Mouse (Mus musculus) liver, adult 2 months (tissue): ENCODE results near the gene Polr2c.

Source experiments
- CTCF ChIP-seq: fragments of 200-500 bp; IDR thresholded peaks from 2 replicates; pipeline ENCODE4 v1.5.1; 2011; ENCODE audit warnings: low read depth, low read length, control low read depth
- POLR2A ChIP-seq: fragments of 200-500 bp; IDR thresholded peaks from 2 replicates; pipeline ENCODE4 v1.6.1; 2011; ENCODE audit warnings: low read length, control low read depth; ENCODE audit not compliant: insufficient read depth; ENCODE audit errors: extremely low read depth

DNA sequence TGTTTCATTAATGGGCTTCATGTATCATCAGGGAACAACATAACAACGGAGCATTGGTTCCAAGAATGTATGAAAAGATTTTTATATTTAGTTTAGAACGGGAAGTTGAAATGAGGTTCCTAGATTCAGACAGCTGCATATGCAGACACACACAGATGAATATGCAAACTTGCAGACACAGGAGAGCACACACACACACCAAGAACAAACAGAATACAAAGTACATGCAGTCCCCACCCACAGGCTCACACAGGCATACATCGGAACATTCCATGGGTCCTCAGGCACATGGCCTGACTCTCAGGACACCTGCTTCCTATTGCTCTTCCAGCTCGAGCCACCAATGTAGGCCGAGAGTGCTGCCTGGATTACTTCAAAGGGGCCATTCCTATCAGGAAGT lies 46.4 kb upstream of the Polr2c start:
- no peak for TF ChIP-seq CTCF
- no peak for TF ChIP-seq POLR2A
